Mouse (Mus musculus): ENCODE results near the gene Gm16513.
"Not testable (repeated sequence)": the region's sequence is repeated elsewhere in the genome, so short reads cannot be mapped to it uniquely, and the experiment has no call there.

The Gm16513 gene

GRCm38 (mm10) chr5:95182324-95182723 is at the start of gene Gm16513:
Gene Gm16513, plus strand, starts transcription at chr5:95182624.
- POLR2A ChIA-PET, CTCF ChIA-PET: not testable (repeated sequence)
